Mouse (Mus musculus) megakaryocyte, embryonic 14.5 days (primary cell): ENCODE measurements around the gene Lyrm4.

Experiments
- FLI1 ChIP-seq: IDR thresholded peaks from 2 replicates; pipeline ENCODE4 v1.6.1; 2012; ENCODE audit warnings: low read length, inconsistent platforms, mixed read lengths
- GATA1 ChIP-seq: IDR thresholded peaks from 3 replicates; pipeline ENCODE4 v1.6.1; 2012; ENCODE audit warnings: mixed read lengths, low read length, inconsistent platforms, borderline replicate concordance

DNA sequence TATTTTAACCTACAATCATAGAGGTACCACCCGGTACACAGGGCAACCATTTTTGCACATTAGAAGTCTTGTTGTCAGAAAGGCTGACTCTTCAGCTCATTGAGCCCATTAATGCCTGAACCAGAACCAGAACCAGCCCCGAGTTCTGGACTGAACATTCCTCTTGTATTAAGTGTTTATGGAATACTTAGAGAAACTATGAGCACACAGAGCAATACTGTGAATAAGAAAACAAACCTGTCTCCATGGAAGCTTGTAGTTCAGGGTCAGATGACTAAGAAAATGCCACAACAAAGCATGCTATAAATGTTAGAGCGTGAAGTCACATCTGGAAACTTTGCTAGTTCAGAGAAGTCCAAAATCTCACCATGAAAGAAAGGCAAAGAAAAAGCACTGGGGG is 35.7 kb downstream of the Lyrm4 start:
- TF ChIP-seq GATA1: no peak
- no peak for TF ChIP-seq FLI1
